Mouse (Mus musculus): ENCODE measurements around the gene C5ar2.
A peak's percentile ranks its signal among the peaks of the same experiment; 100 is the strongest.
"Not testable (repeated sequence)": the region's sequence is repeated elsewhere in the genome, so short reads cannot be mapped to it uniquely, and the experiment has no call there.

C5ar2 gene

GRCm38 (mm10) chr7:16255963-16256362 is 12.0 kb upstream of the C5ar2 start:
- not testable (repeated sequence) for DNase-seq (ENCODE audit: low spot score)

DNA sequence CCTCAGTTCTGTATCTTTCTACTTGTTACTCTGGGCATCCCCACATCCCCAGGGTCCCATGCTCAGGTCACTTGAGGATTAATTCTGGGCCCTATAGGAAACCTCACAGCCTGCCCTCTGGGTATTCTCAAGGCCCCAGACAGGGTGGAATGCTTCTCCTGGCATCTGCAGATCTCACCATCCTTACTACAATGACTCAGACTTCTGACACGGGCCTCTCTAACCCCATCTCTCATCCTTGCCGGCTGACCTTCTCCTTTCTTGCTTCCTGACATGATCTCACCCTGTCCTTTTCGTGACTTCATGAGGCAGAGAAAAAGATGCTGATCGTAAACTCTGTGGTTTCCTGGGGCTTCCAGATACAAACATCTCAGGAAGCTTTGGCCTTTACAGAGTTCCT is 10.2 kb upstream of the C5ar2 start:
- no peak for DNase-seq (ENCODE audit: low spot score)

DNA sequence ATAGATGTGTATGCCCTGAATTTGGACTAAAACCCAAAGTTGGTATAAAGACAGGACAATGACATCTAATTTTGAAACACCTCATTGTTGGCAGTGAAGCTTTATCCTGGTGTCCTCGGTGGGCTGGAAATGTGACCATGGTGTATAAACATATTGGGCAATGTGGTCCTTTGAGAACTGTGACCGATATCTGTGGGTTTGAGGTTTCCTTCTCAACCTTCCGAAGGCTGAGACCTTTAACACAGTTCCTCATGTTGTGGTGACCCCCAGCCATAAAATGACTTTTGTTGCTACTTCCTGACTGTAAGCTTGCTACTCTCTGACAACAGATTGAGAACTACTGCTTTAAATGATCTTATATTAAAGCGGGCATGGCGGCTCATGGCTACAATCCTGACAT is 6.7 kb upstream of the C5ar2 start:
- DNase-seq (ENCODE audit: low spot score): no peak

GRCm38 (mm10) chr7:16245958-16246357 is 2.0 kb upstream of the C5ar2 start:
- no peak for DNase-seq (ENCODE audit: low spot score)

DNA sequence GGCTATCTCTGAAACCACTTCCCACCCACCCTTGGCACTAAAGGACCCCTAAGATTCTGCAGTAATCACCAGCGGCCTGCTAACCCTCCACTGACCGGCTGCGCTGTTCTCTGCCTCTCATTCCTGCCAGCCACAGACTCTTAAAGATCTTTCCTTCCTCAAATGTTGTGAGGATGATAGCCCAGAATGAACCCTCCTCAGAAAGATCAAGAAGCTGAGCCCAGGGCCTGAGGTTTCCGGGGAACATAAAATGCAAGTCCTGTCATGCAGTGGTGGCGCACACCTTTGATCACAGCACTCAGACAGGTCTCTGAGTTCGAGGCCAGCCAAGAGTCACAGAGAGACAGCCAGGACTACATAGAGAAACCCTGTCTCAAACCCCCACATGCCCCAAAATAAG is 1.8 kb downstream of the C5ar2 start:
- no peak for DNase-seq (ENCODE audit: low spot score)

DNA sequence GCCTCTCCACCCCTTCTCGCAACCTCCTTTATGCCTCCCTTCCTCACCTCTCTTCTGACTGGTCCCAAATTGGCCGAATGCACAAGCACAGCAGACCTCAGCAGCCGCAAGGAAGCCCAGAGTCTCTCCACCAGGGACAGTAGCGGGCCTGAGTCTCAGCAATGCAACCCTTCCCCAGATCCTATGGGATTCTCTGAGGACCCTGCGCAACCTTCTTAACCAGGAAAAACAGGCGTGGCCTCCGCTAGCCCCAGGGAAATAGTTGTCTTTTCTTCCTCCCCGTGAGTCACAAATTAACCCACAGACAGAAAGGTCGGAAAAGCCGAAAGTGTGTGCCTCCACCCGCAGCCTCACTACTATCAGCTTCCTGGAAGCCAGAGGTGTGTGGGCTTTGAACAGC is 2.2 kb downstream of the C5ar2 start:
- no peak for DNase-seq (ENCODE audit: low spot score)

GRCm38 (mm10) chr7:16240978-16241303 is 3.0 kb downstream of the C5ar2 start:
- DNase-seq (ENCODE audit: low spot score): no peak

DNA sequence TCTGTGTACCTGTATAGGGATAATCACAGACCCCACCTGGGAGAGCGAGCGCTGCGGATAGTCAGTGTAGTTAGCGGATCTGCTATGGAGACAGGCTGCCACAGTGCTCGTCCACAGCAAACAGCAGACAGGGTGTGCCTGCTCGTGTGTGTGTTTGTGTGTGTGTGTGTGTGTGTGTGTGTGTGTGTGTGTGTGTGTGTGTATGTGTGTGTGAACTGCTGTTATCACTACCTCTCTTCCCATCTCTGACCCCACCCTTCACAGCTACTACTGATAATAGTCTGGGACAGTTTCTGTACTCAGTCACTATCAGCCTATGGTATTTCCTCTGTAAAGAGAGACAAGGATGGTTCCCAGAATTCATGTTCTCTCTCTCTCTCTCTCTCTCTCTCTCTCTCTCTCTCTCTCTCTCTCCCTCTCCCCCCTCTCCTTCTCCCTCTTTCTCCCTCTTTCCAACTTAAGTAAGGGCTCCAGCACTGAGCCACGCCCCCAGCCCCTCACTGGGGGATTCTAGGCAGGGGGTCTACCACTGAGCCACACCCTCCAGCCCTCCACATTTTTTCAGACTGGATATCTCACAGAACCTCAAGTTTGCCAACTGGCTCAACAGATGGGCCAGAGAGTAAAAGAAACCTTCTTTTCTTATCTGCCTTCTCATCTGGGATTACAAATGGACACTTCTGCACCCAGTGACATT is 3.5 kb downstream of the C5ar2 start:
- DNase-seq (ENCODE audit: low spot score): no peak

- DNase-seq (ENCODE audit: low spot score): no peak
These were observed 4.4 kb downstream of the C5ar2 start for GRCm38 (mm10) chr7:16239554-16239997.

DNA sequence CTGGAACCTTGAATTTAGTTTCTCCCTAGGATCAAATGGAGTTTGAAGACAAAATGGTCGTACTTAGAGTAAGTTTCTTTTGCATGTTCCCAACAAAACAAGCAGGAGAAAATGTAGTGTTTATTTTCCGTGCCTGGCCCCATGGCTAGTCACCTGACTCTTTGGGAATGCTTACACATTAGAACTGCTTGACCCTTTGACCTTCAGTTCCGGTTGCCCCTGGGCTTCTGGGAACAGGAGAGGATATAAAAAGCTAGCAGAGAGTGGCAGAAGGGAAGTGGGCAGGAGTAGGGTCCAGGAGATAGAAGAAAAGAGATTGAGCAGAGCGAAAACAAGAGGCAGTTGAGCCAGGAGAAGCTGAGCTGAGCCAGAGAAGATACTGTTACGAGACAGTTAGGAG is 14.1 kb downstream of the C5ar2 start:
- no peak for DNase-seq (ENCODE audit: low spot score)

DNA sequence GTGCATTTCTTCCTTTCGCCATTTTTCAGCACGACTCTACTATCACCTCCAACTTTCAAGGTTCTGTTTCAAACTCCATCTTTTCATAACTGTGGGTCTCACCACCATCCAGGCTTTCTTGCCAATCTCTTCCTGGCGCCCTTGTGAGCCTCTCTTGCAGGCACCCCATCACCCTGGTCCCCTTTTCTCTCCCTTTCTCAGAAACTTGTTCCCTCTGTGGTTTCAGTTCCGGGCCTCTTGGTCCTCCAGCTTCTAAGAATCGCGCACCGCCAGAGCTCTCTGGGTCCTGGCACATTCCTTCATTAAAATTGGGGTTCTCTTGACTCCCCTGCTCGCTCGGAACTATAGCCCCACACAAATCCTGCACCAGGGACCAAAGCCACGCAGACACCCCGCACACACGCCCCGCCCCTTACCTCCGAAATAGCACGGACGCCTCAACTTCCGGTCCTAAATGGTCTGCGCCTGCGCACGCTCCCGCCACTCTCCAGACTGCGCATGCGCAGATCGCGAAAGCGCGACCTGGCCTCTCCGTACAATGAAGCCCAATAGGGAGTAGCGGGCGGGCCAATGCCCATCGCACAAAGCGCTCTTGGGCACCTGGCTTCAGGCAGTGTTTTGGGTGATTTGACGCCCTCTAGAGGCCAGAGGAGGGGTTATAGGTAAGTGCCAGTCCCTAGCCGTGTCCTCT is 22.2 kb downstream of the C5ar2 start, which contains the start of gene Dhx34:
TSS of gene Dhx34 (minus strand) at position 456 of the 691 bp plus-strand sequence.
- peak; percentile 97 for DNase-seq (ENCODE audit: low spot score)

GRCm38 (mm10) chr7:16213986-16214385 is 30.0 kb downstream of the C5ar2 start:
- no peak for DNase-seq (ENCODE audit: low spot score)

DNA sequence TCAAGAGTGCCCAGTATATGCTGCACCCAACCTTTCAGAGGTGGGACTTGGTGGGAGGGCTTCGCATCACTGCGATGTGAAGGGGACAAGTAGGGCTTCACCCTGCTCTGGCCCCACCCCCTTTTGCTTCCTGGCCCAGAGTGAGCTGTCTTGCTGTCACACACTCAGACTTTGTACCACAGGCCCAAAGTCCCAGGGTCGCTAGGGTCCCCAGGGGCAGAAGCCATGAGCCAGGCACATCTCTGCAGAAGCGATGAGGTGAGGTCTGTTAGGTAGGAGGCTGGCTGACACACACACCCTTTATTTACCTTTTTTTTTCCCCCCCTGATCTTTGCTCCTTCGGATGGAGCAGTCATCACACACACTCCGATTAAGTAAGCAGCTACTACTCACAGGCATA is 30.8 kb downstream of the C5ar2 start:
- no peak for DNase-seq (ENCODE audit: low spot score)

GRCm38 (mm10) chr7:16210862-16211365 is 33.0 kb downstream of the C5ar2 start:
- no peak for DNase-seq (ENCODE audit: low spot score)

DNA sequence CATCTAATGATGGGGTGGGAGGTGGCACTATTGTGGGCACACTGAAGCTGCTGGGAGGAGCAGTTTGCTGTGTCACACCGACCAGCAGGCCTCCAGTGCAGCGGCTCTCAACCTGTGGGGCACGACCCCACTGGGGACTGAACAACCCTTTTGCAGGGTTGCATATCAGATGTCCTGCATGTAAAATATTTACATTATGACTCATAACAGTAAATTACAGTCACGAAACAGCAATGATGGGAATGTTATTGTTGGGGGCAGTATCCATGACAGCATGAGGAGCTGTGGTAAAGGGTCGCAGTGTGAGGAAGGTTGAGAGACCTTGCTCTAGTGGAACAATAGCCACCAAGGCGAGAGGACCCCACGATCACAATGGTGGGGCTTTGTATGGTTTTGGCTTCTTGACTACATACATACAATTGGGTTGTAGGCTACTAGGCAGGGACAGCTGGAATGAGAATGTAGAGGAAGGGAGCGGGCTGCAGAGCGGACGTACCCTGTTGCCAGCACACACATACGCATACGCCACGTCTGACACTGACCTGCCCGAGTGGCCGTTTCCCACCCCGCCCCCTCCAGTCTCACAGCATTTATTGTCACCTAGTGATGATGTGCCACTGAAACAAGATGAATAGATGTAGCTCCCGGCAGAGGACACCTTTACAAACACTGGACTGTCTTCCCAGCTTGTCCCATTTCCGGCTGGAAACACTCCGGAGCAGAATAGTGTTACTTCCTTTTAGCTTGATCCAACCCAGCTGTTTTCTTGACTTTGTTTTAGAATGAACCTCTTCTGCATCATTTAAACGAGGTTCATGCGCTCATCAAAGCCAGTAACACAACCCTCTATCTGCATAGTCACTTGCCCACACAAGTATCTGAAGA is 34.9 kb downstream of the C5ar2 start:
- no peak for DNase-seq (ENCODE audit: low spot score)

GRCm38 (mm10) chr7:16207496-16207895 is 36.5 kb downstream of the C5ar2 start:
- DNase-seq (ENCODE audit: low spot score): no peak

DNA sequence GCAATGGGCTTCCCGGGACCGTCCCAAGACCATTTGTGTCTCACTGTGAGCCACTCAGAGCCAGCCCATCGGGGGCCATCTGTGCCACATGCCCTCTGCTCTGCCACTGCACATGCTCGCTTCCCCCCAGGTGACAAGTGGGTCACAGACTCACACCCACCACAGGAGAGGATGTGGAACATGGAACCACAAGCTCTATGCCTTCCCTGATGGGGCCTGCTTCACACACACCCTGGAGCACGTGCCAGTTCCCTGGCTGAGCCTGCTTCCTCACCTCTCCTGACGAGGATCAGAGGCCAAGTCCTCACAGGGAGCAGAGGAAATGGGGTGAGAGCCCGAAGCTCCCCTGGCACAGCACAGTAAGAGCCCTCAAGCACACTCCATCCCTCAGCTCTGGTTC is 36.9 kb downstream of the C5ar2 start:
- no peak for DNase-seq (ENCODE audit: low spot score)

DNA sequence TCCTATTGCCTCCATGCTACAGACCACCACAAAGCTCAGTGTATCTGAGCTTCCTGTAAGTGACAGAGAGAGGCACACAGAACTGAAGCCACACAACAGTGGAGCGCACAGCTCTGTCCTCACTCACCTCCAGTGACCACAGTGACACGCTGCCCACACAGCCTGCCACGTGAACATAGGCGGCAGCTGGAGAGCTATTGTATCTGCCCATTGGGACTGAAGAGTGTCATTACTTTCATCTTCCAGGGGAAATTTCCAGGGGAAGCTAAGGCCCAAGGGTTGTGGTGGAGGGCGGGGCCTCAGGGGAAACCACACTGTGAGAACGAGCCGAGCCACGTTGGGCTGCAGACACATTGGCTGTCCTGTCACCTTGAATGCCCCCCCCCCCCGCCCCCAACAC is 39.2 kb downstream of the C5ar2 start:
- DNase-seq (ENCODE audit: low spot score): no peak

DNA sequence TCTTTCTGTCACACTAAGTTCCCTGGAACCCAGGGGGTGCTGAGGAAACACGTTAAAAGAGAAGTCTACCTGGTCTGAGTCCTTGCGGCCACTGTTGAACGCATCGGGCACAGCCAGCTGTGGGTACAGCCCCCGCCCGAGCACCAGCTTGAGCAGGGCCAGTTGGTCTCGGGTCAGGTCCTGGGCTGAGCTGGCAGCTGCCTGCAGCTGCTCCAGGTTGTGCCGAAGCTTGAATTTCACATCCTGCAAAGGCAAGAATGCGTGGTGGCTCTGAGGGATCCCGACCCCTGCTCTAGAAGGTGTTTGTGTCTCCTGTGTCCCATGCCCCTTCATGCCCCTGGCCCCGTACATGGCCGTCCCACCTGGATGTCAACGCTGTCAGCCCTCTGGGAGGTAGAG is 40.5 kb downstream of the C5ar2 start:
- no peak for DNase-seq (ENCODE audit: low spot score)

DNA sequence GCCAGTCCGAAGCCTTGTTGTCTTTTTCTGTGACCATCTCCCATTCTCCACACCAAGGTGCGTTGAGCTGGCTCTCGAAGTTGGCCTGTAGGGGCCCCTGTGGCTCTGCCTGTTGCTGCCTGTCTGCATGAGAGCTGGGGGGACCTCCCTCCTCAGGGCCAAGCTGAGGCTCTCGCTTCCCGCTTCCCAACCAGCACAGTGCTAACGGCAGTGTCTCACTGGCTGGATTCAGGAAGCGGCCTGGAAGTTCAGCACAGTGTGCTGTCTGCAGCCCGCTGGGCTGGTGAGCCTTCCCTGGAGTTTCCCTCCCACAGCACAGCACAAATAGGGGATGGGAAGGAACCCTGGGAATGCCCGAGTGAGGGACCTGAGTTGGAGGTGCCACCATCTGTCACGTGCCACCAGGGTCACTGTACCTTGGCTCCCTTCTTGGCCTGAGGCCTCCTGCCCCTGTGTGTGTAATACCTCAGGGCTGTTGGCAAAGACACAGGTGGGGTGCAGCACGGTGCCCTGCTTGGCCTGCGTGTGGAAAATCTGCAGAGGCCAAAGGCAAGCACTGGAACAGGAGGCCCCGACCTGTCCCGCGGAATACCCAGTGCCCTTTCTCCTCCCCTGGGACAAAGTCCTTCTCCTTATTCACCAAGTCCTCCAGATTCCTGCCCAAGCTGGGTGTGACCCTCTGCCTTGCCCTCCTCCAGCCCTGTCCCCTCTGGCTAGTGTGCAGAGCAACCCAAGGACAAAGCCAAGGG is 41.0 kb downstream of the C5ar2 start:
- no peak for DNase-seq (ENCODE audit: low spot score)

DNA sequence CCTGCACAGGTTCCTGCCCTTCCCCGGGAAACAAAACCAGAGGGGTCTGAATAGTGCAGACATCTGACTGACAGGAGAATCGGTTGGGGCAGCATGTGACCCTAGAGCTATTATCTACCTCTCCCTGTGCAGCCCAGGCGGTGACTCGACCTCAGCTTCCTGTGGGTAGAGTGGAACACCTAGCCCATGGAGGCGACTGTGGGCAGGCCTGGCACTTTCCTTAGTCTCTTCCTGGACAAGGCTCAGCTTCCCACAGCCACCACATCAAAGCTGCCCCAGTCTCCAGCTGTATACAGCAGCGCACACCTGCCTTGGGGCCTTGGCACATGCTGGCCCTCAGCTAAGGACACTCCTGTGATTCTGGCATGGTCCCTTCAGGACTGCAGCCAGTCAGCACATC is 42.8 kb downstream of the C5ar2 start:
- DNase-seq (ENCODE audit: low spot score): no peak

- no peak for DNase-seq (ENCODE audit: low spot score)
These were observed 45.4 kb downstream of the C5ar2 start for GRCm38 (mm10) chr7:16198540-16198939.

Measured in spleen, adult 12 weeks (tissue).